Mouse (Mus musculus) spleen, postnatal 14 days (tissue): ENCODE data around the gene Anxa6.

Experiments
- DNase-seq, 2 experiments: peaks; one replicate each; pipeline ENCODE4 v3.0.0; 2021 to 2022; ENCODE audit warnings: low spot score in 2 of 2

The Anxa6 gene

DNA sequence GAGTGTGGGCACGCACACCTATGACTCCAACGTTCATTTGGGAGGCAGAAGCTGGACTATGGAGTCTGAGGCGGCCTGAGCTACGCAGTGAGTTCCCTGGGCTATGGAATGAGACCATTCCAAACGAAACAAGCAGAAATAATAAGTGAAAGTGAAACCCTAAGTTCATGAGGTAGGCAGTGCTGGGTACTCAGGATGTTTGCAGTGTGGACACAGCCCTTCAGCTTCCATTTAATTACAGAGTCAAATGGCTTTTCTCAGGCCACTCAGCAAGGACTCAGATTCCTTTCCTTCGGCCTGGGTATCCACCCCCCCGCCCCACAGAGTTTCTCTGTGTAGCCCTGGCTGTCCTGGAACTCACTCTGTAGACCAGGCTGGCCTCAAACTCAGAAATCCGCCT, 103.5 kb downstream of the Anxa6 start:
- no peak for DNase-seq

GRCm38 (mm10) chr11:54929290-54929689, 104.0 kb downstream of the Anxa6 start:
- DNase-seq = no peak
